Mouse (Mus musculus): ENCODE data around the gene Hus1b. TPM values are rescaled to one million over a fixed set of nuclear protein-coding genes. Genes with fewer than 3 reads are reported as not detected.

Gene Hus1b
- 1 to 10 TPM in 1 of 4 experiments, under 1 TPM in 3; 0.35 to 1.2 (median 0.59) TPM for total RNA-seq (2022)

DNA sequence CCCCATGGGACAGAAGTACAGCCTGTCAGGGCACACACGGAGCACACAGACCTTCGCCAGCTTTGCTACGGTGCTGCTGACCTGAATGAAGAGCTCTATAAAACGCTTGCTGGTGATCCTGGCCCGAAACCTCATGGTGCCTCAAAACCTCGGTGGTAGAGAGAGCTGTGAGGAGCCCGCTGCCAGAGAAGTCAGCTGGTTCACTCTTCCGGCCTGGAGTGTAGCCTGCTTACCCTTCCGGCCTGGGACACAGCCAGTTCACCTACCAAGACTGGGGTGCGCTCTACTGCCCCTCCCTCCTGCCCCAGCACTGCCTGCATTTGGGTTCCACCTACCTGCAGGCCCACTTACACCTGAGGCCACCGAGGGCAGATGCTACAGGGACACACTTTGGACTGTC is at the start of gene Hus1b:
Gene Hus1b (minus strand): TSS at position 220 of the 400 bp plus-strand sequence.
- no peak for DNase-seq

DNA sequence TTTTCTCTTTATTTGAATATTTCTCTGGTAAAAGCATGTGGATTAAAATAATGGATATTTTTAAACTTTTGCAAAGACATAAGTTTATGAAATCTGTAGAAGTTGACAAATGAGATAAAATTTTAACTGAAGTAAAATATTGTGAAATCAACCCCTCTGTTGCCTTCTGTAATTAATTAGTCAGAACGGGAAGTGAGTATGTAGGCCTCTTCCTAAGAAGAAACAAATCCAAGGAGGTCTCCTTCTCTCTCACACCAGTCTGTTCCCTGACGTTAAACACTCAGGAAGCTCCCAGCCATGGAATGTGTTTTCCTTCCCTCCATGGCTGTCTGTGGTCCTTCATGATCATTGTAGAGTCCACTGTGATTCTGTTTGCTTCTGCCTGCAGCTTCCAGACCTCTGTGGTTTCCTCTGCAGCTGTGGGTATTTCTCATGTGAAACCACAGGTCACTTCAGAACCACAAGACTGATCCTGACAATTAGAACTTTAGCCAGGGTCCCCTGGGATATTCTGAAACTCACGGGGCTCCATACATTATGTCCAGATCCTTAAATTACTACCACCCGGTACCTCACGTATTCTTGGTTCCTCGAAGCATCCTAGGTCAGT is 46.8 kb upstream of the Hus1b start:
- DNase-seq = no peak

DNA sequence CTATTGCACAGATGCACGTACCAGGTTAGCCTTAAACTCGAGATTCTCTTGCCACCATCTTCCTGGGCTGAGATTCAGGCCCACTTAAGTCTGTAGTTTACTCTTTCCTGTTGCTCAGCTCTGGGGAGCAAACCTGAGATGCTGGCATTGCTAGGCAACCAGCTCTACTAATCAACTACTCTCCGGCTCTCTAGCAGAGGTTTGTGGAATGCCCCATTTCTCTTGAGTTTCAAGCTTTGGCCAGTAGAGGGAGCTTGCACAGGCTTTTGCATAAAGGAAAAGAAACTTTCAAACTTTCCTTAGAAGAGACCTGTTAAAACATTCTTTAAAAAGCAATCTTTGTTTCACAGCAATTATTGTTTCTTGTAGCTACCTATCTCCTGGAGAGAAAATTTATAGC is 46.3 kb upstream of the Hus1b start:
- DNase-seq = no peak

DNA sequence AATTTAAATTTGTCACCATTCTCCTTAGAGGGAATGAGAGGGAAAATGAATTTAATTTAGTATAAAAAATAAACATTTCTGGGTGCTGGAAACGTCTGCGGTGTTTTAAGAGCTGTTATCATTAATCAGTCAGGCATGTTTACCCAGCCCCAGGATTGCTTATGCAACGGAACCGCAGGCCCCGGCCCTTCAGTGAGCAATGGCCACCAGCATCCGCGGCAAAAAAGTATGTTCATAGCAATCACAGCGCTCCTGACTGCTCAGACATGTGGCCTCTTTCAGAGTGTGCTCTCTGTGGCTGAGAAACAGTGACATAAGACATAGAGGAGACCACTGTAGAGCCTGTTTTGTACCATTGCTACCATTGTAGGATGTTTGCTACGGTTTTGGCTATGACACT is 42.7 kb upstream of the Hus1b start:
- DNase-seq = no peak

DNA sequence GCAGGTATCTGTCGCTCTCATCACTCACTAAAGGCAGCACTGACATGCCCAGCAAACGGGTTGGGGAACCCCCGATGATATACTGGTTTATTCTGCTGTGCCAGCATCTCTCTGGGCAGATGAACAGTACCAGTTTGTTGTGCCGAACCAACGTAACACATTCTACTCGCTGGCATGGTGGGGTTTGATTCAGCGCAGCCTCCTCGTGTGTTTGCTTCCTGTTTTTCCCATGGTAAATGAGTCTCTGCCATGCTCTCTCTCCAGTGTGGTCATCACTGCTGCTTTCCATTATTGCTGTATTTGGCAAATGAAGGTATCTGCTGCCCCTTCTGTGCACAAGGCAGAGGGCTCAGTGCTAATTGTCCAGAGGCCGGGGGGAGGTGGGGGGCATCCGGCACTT is 42.2 kb upstream of the Hus1b start:
- no peak for DNase-seq

DNA sequence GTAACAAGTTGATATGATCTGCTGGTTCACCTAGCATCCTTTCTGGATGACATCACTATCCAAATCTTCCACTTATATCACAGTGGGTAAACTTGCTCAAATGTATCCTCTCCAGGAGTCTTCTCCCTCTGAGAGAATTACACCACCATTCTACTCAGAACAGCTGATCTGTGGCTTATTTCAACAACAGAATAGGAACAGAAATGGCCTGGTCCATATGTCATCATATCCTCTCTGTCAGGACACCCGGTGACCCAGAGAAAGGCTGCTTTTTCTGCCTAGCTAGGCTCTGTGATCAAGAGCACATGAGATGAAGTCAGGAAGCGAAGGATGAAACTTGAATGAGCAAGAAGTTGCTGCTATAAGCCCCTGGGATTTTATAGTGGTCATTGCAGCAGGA is 40.1 kb upstream of the Hus1b start:
- no peak for DNase-seq

DNA sequence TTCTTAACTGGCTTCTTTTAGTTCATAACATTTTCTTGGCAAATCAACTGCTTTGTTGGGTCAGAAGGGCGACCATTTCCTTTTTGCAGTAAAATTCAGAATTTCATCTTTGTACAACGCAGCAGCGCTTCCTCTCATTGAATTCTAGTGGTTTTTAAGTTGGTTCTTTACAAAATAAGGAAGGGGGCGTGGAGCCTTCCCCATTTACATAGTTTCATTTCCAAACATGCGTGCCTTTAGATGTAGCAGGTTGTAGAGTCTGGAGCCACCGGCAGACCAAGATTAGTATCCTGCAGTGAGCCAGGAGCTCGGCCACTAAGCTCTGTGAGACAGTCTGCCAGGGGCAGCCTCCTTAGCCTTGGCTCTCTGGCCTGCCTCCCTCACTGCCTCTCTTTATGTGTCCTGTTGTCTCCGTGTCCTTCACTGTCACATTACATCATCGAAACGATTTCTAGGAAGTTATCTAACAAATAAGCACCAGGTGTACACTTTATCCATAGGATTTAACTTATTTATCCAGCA is 39.4 kb upstream of the Hus1b start:
- DNase-seq = no peak

DNA sequence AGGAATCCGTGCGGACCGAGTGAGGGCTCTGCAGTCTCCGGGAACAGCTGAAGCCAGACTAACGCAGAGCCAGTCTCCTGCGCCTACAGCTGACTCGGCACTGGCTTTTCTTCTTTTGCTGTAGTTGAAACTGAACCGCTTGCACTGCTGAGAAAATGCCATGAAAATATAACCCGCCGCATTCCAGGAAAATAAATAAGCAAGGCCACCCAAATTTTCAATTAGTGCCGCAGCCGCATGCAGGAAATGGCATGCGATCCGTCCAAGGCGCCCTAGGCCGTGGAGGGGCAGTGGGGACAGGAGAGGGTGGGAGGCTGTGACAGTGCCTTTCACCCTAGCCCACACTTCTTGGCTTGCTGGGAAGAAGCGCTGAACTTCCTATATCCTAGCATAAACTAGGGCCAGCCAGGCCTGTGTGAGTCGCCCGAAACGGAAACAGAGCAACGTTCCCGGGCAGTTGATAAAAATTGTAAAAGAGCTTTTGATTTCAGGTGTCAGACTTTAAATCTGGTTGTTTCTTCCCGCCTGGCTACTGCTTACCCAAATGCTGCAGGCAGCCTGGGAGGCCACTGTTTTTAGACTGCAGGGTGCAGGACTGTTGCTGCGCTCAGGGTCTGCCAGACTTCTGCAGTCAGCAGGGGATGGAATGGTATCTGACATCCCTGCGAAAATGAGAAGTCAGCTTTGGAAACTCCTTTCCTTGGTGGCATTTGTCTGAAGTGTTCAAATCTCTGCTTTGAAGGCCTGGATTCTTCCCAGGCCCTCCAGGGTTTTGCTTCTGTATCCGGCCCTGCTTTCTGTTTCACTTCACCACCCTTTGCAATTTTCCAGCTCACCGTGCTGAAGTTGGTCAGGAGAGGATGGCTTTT is 38.3 kb upstream of the Hus1b start:
- peak; percentile 21 for DNase-seq

DNA sequence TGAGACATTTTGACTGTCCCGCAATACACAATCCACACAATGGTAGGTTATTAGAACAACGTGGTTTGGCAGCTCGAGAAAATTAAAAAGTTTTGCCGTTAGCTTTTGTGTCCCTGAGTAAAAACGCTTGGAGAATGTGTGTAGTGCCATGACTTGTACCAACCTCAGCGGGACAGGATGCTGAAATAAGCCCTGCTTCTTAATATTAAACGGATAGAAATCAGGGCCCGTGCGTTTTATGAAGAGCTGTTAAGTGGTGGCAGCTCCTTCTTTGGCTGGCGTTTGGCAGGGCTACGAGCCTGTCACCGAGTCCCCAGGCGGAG is 37.7 kb upstream of the Hus1b start:
- DNase-seq = no peak

DNA sequence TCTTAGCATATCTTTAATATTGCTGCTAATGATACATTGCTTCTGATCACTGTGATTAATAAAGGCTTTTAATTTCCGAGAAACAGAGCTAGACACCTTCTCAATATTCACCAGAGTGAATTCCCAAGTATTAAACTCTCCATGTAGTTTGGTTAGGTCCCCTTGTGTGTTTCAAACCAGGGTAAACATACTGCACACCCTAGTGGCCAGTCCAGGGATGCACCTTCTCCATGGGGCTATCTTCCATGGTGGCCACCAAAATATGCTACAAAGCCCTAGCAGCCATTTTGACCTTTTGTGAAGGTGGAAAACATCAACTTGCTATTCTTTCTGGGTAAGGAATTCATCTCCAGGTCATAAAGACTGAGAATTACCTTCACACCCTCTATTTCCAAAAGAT is 34.1 kb upstream of the Hus1b start:
- peak; percentile 22 for DNase-seq

DNA sequence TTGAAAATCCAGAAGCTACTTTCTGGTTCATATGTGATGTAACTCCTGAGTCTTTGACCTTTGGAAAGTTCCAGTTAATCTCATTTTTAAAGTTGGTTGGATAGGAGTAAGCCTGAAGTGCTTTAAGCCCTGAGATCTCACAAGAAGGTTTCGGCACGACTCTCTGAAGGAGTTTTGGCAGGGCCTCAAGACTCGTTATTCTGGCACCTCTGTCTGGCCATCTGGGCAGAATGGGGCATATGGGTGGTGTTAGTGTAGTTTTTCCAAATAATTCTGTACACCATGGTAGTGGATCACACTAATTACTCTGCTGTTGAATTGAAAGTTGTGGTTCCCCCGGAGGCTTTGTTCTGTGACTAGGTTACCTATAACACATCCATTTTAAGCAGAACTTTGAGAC is 30.7 kb upstream of the Hus1b start:
- no peak for DNase-seq

DNA sequence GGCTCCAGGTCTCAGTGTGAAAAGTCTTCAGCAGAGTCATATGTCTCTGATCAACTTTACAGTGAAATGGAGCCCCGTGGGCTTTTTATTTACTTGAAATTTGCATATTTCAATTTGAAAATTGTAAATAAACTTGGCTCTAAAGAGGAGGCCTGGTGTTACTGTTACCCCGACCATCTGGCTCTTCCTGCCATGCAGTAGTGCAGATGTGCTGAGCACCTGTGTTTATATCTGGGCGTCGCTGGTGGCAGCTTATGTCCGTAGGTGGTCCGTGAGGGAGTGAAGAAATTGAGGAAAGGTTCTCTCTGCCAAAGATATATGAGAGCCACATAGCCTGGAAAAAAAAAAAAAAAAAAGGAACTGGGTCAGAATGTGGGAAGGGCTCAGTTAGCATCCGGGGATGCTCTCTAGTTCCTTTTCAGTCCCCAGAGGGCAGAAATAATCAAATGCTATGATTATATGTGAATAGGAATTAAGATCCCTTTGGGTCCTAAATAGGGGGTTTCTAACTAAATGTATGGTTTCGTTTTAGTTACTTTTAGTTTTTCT is 29.1 kb upstream of the Hus1b start:
- no peak for DNase-seq

DNA sequence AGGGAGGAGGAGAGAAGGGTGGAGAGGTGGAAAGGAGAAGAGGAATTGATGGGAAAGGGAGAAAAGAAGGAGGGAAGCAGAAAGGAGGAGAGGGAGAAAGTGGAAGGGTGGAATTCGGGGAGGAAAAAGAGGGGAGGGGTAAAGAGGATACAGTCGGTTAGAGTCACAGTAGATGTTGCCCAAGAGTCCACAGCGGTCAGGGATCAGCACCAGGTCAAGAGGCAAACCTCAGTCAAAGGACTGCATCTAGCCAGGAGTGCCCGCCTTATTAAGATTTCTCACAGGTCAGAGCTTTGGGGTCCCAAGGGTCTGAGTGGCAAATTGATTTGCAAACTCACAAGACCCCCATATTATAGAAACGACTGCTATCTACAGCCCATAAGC is 26.7 kb upstream of the Hus1b start:
- no peak for DNase-seq

DNA sequence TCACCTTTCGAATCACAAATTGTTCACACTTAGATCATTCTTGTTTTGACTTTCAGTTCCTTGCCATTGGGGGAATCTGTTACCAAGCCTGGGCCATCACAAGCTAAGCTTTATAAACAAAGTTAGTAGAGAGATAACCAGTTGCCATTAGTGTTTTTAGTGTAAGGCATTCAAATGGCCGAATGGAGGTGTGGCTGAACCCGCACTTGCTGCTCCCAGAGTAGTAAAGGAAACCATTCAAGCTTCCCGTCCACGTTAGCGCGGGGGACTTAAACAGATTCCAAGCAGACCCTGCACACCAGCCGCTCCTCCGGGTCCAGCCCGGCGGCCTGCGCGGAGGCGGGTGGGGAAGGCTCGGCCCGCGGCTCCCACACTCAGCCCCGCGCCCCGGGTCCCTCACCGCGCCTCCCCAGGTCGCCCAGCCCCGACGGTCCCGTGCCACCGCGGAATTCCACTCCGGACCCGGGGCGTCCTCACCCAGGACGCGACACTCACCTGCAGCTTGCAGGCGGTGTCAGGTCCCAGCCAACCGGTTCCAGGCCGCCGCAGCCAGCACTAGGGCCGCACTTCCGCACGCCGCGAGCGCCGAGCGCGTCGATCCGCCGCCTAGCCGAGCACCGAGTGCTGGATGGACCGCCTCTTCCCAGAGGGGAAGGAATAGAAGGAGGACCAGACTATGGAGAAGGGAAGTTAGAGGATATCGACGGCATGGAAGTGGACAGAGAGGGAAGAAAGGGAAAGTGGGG is 26.1 kb upstream of the Hus1b start, which contains the start of the genes Exoc2 and Gm5447:
Gene Exoc2 (minus strand): TSS at position 593 of the 746 bp plus-strand sequence.
Gene Gm5447 (plus strand): TSS at position 704 of the 746 bp plus-strand sequence.
- peak; percentile 72 for DNase-seq

DNA sequence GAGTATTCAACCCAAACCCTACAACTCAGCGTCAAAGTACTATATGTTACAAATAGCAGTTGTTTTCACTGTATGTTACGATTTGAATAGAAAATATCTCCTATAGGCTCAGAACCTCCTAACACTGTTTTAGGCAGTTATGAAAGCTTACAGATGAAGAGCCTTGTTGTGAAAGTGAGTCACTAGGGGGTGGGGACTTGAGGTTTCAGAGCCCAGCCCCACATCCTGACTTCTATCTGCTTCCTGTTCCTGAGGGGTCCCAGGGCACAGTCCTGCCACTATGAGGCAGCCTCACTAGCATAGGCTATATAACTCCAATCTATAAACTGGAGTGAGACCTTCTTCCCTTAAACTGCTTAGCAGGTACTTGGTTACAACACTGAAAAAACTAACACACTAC is 24.5 kb upstream of the Hus1b start:
- DNase-seq = no peak

DNA sequence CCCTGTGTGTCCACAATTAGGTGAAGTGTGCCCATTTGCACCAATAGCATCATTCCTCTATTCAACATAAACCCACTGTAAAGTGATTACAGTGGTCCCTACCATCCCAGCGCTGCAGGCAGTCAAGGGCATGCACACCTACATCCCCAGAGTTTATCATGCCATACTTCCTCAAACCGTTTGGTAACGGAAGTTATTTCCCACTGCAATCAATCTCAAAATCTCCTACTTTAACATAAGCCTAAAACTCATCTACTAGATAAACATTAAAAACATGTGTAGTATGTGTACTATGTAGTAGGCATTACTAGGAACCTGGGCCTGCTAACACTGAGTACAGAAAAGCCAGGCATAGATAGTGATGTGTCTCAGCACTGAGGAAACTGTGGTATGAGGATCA is 23.5 kb upstream of the Hus1b start:
- DNase-seq = no peak

DNA sequence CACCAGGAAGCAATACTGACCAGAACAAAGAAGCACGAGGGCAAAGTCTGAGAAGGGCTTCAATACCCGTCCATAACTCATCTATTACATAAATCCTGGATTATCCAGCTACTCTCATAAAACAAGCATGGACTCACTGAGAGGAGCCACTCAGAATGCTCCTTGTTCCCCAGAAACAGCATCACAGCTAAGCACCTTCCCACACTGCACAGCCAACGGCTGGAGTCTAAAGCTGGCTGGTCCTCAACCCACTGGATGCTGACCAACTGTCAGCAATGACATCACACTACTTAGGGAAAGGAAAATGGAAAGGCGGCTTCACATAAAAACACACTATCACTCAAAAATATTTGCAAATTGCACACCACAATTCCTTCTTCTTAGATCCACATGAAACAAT is 20.8 kb upstream of the Hus1b start:
- DNase-seq = no peak

DNA sequence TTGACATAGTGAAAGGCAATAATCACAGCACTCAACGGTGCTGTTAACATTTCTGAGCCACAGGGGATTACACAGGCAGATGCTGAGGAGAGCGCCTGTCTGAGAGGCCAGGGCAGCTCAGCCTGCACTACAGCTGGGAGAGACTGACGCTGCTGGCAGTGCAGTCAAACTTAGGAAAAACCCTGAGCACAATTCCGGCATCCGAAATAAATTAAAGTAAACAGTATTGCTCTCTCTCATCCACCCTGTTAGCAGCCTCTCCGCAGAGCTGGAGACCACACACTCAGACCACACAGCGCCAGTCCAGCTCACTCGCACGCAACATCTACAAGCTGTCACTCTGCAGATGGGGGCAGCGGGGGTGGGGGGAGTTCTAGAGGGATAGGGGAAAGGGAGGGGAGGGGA is 18.9 kb upstream of the Hus1b start:
- no peak for DNase-seq

DNA sequence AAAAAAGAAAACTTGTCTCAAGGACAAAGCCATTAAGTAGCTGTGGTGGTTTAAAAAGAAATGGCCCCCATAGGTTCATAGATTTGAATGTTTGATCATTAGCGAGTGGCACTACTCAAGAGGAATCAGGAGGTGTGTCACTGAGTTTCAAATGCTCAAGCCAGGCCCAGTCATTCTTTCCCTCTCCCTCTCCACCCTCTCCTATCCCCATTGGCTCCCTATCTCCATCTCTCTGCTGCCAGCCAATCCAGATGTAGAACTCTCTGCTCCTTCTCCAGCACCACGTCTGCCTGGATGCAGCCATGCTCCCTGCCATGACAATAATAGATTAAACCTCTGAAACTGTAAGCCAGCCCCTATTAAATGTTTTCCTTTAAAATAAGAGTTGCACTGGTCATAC is 14.4 kb upstream of the Hus1b start:
- no peak for DNase-seq

DNA sequence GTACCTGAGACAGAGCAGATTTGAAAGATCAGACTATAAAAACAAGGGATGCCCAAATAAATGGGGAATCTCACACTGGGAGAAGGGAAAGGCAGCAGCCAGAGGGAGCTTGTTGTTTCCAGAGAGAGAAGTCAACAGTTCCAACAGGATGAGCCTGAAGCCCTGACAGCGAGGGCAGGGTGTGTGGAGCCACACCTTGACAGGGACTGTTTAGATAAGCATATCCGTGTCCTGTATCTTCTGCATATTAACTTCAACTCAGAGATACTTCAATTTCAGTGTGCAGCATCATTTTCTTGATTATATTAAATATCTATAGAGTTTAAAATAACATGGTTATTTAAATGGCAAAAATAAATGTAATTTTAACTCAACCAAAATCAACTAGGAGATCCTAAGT is 13.2 kb upstream of the Hus1b start:
- no peak for DNase-seq

DNA sequence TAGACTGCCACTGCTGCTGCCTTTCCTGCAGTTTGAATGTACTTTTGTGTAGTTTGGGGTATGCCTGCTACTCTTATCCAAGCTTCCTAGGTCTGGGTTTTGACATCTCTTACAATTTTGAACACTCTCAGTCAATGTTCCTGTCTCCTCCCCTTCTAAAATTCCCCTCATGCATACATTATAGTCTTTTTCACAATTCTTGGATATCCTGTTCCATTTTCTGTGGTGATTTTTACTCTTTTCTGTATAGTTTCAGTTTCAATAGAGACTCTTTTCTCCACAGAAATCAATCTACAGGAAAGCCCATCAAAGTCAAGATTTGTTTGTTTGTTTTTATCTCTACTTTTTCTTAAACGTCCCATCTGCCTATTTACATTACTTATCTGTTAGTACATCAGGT is 6.0 kb upstream of the Hus1b start:
- DNase-seq = no peak

DNA sequence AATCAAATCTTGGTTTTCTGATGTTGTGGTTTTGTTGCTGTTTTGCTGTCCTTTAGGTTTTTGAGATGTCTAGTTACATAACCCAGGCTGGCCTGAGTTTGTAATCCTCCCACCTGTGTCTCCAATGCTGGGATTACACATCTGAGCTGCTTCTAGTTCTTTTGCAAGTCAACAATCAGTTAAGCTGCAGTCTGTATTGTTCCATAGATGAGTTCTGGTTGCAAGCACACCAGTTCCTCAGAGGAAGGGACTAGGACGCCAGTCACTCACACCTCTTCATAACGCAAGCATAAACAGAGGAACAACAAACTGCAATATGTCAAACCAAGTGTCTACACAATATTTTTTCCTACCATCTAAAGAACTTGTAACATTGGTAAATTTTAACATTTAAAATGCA is 4.5 kb upstream of the Hus1b start:
- DNase-seq = no peak

DNA sequence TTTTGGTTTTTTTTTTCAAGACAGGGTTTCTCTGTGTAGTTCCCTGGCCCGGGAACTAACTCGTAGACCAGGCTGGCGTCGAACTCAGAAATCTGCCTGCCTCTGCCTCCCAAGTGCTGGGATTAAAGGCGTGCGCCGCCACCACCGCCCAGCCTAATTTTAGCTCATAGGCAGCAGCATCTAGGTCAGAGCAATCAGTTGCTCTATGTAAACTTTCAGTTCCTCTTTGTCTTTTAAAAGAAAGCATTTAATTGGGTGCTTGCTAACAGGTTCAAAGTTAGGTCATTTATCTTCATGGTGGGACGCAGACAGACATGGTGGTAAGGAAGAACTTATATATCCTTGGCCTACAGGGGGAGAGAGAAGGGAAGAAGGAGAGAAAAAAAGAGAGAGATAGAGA is 1.6 kb upstream of the Hus1b start:
- no peak for DNase-seq
